13 mouse cellular contexts compared by ENCODE assay signal in genomic region chr2:53038737-53039136, GRCm38 (mm10).
DNase-seq lines count a peak whose midpoint lies in the region; ATAC-seq lines count a peak whose summit lies in the region.
"Had no signal": no experiment of that assay in that cellular context is flagged by ENCODE, and none has a peak within 500 bp of the region (broad histone marks: within the 10 kb centered on the region; RNA-seq: fewer than 3 reads in every experiment).

No protein-coding gene starts in this region.

- H3K9me3 ChIP-seq in forebrain, embryonic 14.5 days (replicated peaks; ENCODE audit: control insufficient read depth, low read length): no peaks in the 10 kb centered on the region
- no peaks in the 10 kb centered on the region for H3K9me3 ChIP-seq in limb, embryonic 13.5 days
- H3K9me3 ChIP-seq in neural tube, embryonic 15.5 days (replicated peaks): no peaks in the 10 kb centered on the region
- no peaks in the 10 kb centered on the region for H3K9me3 ChIP-seq in heart, embryonic 12.5 days (replicated peaks)

- WGBS in forebrain, embryonic 14.5 days: 5% methylated on average over 9 of the region's 9 CpGs
- 22% methylated on average over 9 of the region's 9 CpGs for WGBS in limb, embryonic 13.5 days
- 25% methylated on average over 9 of the region's 9 CpGs for WGBS in neural tube, embryonic 15.5 days
- WGBS in heart, embryonic 12.5 days: 57% methylated on average over 9 of the region's 9 CpGs

- H3K4me1 ChIP-seq in forebrain, embryonic 14.5 days (ENCODE audit: control insufficient read depth, insufficient read depth, low read length): peaks cover 12% of the 10 kb centered on the region; the same call in 1 of the 2 replicates
- peaks cover 52% of the 10 kb centered on the region for H3K4me1 ChIP-seq in limb, embryonic 13.5 days
- peaks cover 19% of the 10 kb centered on the region for H3K4me1 ChIP-seq in neural tube, embryonic 15.5 days
- peaks cover 3% of the 10 kb centered on the region; the same call in 1 of the 2 replicates for H3K4me1 ChIP-seq in heart, embryonic 12.5 days (replicated peaks)

- intact Hi-C loops in heart, postnatal 36 days (cut with DNase I): no loop called here

- H3K4me3 ChIP-seq in forebrain, embryonic 14.5 days (ENCODE audit: low read depth, low read length): no peak overlapping the region
- no peak overlapping the region for H3K4me3 ChIP-seq in limb, embryonic 13.5 days
- no peak overlapping the region for H3K4me3 ChIP-seq in neural tube, embryonic 15.5 days (replicated peaks)
- no peak overlapping the region for H3K4me3 ChIP-seq in heart, embryonic 12.5 days

- H3K36me3 ChIP-seq in forebrain, embryonic 14.5 days (ENCODE audit: control insufficient read depth, insufficient read depth, low read length): 0 out of 2 replicates have a peak, but pooled peaks cover 3% of the 10 kb centered on the region
- peaks cover 9% of the 10 kb centered on the region for H3K36me3 ChIP-seq in limb, embryonic 13.5 days
- peaks cover 8% of the 10 kb centered on the region for H3K36me3 ChIP-seq in neural tube, embryonic 15.5 days
- H3K36me3 ChIP-seq in heart, embryonic 12.5 days: no peaks in the 10 kb centered on the region

- H3K4me2 ChIP-seq in forebrain, embryonic 14.5 days (ENCODE audit: low read length): no peak overlapping the region
- peak overlapping the region; percentile 16 for H3K4me2 ChIP-seq in limb, embryonic 13.5 days (replicated peaks)
- no peak overlapping the region for H3K4me2 ChIP-seq in neural tube, embryonic 15.5 days
- H3K4me2 ChIP-seq in heart, embryonic 12.5 days: no peak overlapping the region

- no peak overlapping the region; the same call in 1 of the 2 replicates for H3K27ac ChIP-seq in forebrain, embryonic 14.5 days (ENCODE audit: low read depth, low read length)
- peak overlapping the region; percentile 80 for H3K27ac ChIP-seq in limb, embryonic 13.5 days
- 0 out of 2 replicates have a peak overlapping the region, but pooled peaks have one; percentile 48 for H3K27ac ChIP-seq in neural tube, embryonic 15.5 days (replicated peaks)
- no peak overlapping the region for H3K27ac ChIP-seq in heart, embryonic 12.5 days (ENCODE audit: poor library complexity, severe bottlenecking)
- H3K27ac ChIP-seq: liver, embryonic 14.5 days had no signal

- DNase-seq in embryo, embryonic 11 days: peak; percentile 18
- DNase-seq in embryo, embryonic 10.5 days (ENCODE audit: low spot score): no peak
- DNase-seq in forebrain, embryonic 14.5 days (ENCODE audit: low spot score): no peak
- DNase-seq in thymus, postnatal 4 days: no peak
- no peak for DNase-seq in heart, postnatal 36 days
- DNase-seq: cerebellum, adult 9-10 months; heart, postnatal 14 days; lung, postnatal 4 days; thymus, postnatal 14 days had no signal

- peak overlapping the region; percentile 2; the same call in 1 of the 2 replicates for H3K9ac ChIP-seq in forebrain, embryonic 14.5 days (ENCODE audit: low read length)
- peak overlapping the region; percentile 26; the same call in 1 of the 2 replicates for H3K9ac ChIP-seq in limb, embryonic 13.5 days
- no peak overlapping the region for H3K9ac ChIP-seq in neural tube, embryonic 15.5 days (replicated peaks)
- H3K9ac ChIP-seq in heart, embryonic 12.5 days: no peak overlapping the region
- H3K9ac ChIP-seq: liver, embryonic 14.5 days had no signal

- no peaks in the 10 kb centered on the region for H3K27me3 ChIP-seq in forebrain, embryonic 14.5 days (replicated peaks; ENCODE audit: control insufficient read depth, insufficient read depth, low read length)
- no peaks in the 10 kb centered on the region for H3K27me3 ChIP-seq in limb, embryonic 13.5 days
- no peaks in the 10 kb centered on the region for H3K27me3 ChIP-seq in neural tube, embryonic 15.5 days (replicated peaks)
- no peaks in the 10 kb centered on the region for H3K27me3 ChIP-seq in heart, embryonic 12.5 days (replicated peaks)

- peak; percentile 42; the same call in 1 of the 2 replicates for ATAC-seq in forebrain, embryonic 14.5 days
- peak; percentile 48 for ATAC-seq in limb, embryonic 13.5 days (ENCODE audit: low FRiP score, low read depth)
- no peak for ATAC-seq in neural tube, embryonic 15.5 days (ENCODE audit: low FRiP score)
- no peak for ATAC-seq in heart, embryonic 12.5 days (ENCODE audit: insufficient number of reproducible peaks, low FRiP score)

Comparison
In these comparisons a context has a peak if more than half of its experiments do, and no peak if none do; other contexts are left out.
1. ATAC-seq: peak in forebrain, embryonic 14.5 days (single experiment) and limb, embryonic 13.5 days (single experiment); none in neural tube, embryonic 15.5 days (single experiment) and heart, embryonic 12.5 days (single experiment).
2. H3K27ac ChIP-seq: peak in limb, embryonic 13.5 days (single experiment) and neural tube, embryonic 15.5 days (single experiment); none in forebrain, embryonic 14.5 days (single experiment) and heart, embryonic 12.5 days (single experiment).
3. H3K9ac ChIP-seq: peak in forebrain, embryonic 14.5 days (single experiment) and limb, embryonic 13.5 days (single experiment); none in neural tube, embryonic 15.5 days (single experiment) and heart, embryonic 12.5 days (single experiment).